Mouse (Mus musculus) heart, embryonic 11.5 days (tissue): ENCODE results near the gene Mrfap1. TPM values are rescaled to one million over a fixed set of nuclear protein-coding genes. Genes with fewer than 3 reads are reported as not detected.
A peak's percentile ranks its signal among the peaks of the same experiment; 100 is the strongest.

Experiments used
- ATAC-seq: fragments of 200-750 bp; cut with Nextera tagmentation; replicated peaks from 2 replicates; pipeline ENCODE4 v1.8.0; 2017; ENCODE audit warnings: moderate library complexity; ENCODE audit not compliant: insufficient number of reproducible peaks, low FRiP score, low TSS enrichment
- H3K27ac ChIP-seq: fragments of 300-500 bp; sonication (generic); 2 replicates; pipeline ENCODE4 v1.5.1; 2014; ENCODE audit warnings: mild to moderate bottlenecking, low read depth, low read length
- H3K27me3 ChIP-seq: fragments of 300-500 bp; sonication (generic); 2 replicates; pipeline ENCODE4 v1.6.1; 2014; ENCODE audit warnings: mild to moderate bottlenecking, low read length, mixed read lengths; ENCODE audit not compliant: control insufficient read depth, insufficient read depth
- H3K36me3 ChIP-seq: fragments of 300-500 bp; sonication (generic); 2 replicates; pipeline ENCODE4 v1.6.1; 2014; ENCODE audit warnings: mild to moderate bottlenecking, low read length, moderate library complexity, mixed read lengths; ENCODE audit not compliant: control insufficient read depth, insufficient read depth
- H3K4me1 ChIP-seq: fragments of 300-500 bp; sonication (generic); 2 replicates; pipeline ENCODE4 v1.6.1; 2014; ENCODE audit warnings: low read length; ENCODE audit not compliant: control insufficient read depth, insufficient read depth
- H3K4me2 ChIP-seq: fragments of 300-500 bp; sonication (generic); 2 replicates; pipeline ENCODE4 v1.6.1; 2014; ENCODE audit warnings: mild to moderate bottlenecking, moderate library complexity
- H3K4me3 ChIP-seq: fragments of 300-500 bp; sonication (generic); 2 replicates; pipeline ENCODE4 v1.5.1; 2014; ENCODE audit warnings: low read depth, low read length
- H3K9ac ChIP-seq: fragments of 300-500 bp; sonication (generic); 2 replicates; pipeline ENCODE4 v1.6.1; 2014; ENCODE audit warnings: mild to moderate bottlenecking, low read depth, low read length, moderate library complexity
- H3K9me3 ChIP-seq: fragments of 300-500 bp; sonication (generic); replicated peaks from 2 replicates; pipeline ENCODE4 v1.6.1; 2016; ENCODE audit warnings: low read length; ENCODE audit not compliant: control insufficient read depth
- WGBS: fragments of 180-500 bp; shearing (Covaris S2); extraction: QIAGEN DNeasy Blood & Tissue Kit; methylation state at CpG from one replicate; pipeline ENCODE4 v1.1.7; 2014; ENCODE audit not compliant: insufficient replicate concordance; 5-methylcytosine and 5-hydroxymethylcytosine counted together
- polyA plus RNA-seq: library from polyadenylated mRNA; unstranded; fragments of >200 nt; fragmentation: Nextera tagmentation; extraction: Ambion mirVana; gene quantifications from 2 replicates; pipeline ENCODE4 v1.2.1, GENCODE M21; 2014

Mrfap1 gene
- polyA plus RNA-seq, 1 experiment from 2014 or later, result 420 TPM

GRCm38 (mm10) chr5:36829913-36830879, 33.6 kb upstream of the Mrfap1 start, which contains the start of gene Man2b2:
Gene Man2b2 (minus strand): TSS chr5:36830653.
- Histone ChIP-seq H3K36me3 (no peaks in the 10 kb centered on the region), H3K4me2 (peak within 1 kb of the TSS; percentile 90), H3K9me3 (no peaks in the 10 kb centered on the region), H3K4me3 (peak within 1 kb of the TSS; percentile 62), H3K27ac (0 out of 2 replicates have a peak within 1 kb of the TSS, but pooled peaks have one; percentile 11), H3K4me1 (0 out of 2 replicates have a peak, but pooled peaks cover 5% of the 10 kb centered on the region), H3K9ac (peak within 1 kb of the TSS; percentile 74), H3K27me3 (peaks cover 2% of the 10 kb centered on the region; the same call in 1 of the 2 replicates)
- peak; percentile 80 for ATAC-seq
- WGBS, result 2% methylated on average over 46 of the region's 46 CpGs

GRCm38 (mm10) chr5:36829098-36829497, 32.5 kb upstream of the Mrfap1 start:
- Histone ChIP-seq H3K36me3 (no peaks in the 10 kb centered on the region), H3K4me1 (0 out of 2 replicates have a peak, but pooled peaks cover 5% of the 10 kb centered on the region), H3K27ac (no peak overlapping the region), H3K27me3 (peaks cover 2% of the 10 kb centered on the region; the same call in 1 of the 2 replicates), H3K4me3 (no peak overlapping the region), H3K4me2 (no peak overlapping the region), H3K9ac (no peak overlapping the region), H3K9me3 (no peaks in the 10 kb centered on the region)
- ATAC-seq, result no peak
- 77% methylated on average over 4 of the region's 4 CpGs for WGBS

GRCm38 (mm10) chr5:36822907-36823306, 26.3 kb upstream of the Mrfap1 start:
- Histone ChIP-seq H3K36me3 (peaks cover 5% of the 10 kb centered on the region; the same call in 1 of the 2 replicates), H3K4me1 (no peaks in the 10 kb centered on the region), H3K27me3 (no peaks in the 10 kb centered on the region), H3K9me3 (no peaks in the 10 kb centered on the region), H3K4me3 (no peak overlapping the region), H3K4me2 (no peak overlapping the region), H3K27ac (no peak overlapping the region), H3K9ac (no peak overlapping the region)
- ATAC-seq, result no peak
- WGBS, result 85% methylated on average over 4 of the region's 4 CpGs

- ATAC-seq, result no peak
- Histone ChIP-seq H3K4me1 (no peaks in the 10 kb centered on the region), H3K9me3 (no peaks in the 10 kb centered on the region), H3K9ac (no peak overlapping the region), H3K4me3 (no peak overlapping the region), H3K27me3 (no peaks in the 10 kb centered on the region), H3K36me3 (peaks cover 5% of the 10 kb centered on the region; the same call in 1 of the 2 replicates), H3K4me2 (no peak overlapping the region), H3K27ac (no peak overlapping the region)
- WGBS, result 47% methylated on average over 6 of the region's 6 CpGs
Observed at GRCm38 (mm10) chr5:36820142-36820541, 23.6 kb upstream of the Mrfap1 start.

- no peaks in the 10 kb centered on the region for H3K4me1 ChIP-seq
- H3K9ac ChIP-seq, result no peak overlapping the region
- no peaks in the 10 kb centered on the region for H3K9me3 ChIP-seq
- no peak for ATAC-seq
- no peak overlapping the region for H3K4me2 ChIP-seq
- H3K27me3 ChIP-seq, result no peaks in the 10 kb centered on the region
- 85% methylated on average over 5 of the region's 5 CpGs for WGBS
- H3K27ac ChIP-seq, result no peak overlapping the region
- H3K4me3 ChIP-seq, result no peak overlapping the region
- peaks cover 5% of the 10 kb centered on the region; the same call in 1 of the 2 replicates for H3K36me3 ChIP-seq
Observed at GRCm38 (mm10) chr5:36819742-36820141, 23.2 kb upstream of the Mrfap1 start.

- Histone ChIP-seq H3K27me3 (no peaks in the 10 kb centered on the region), H3K4me3 (no peak overlapping the region), H3K27ac (no peak overlapping the region), H3K9me3 (no peaks in the 10 kb centered on the region), H3K4me2 (no peak overlapping the region), H3K9ac (no peak overlapping the region), H3K4me1 (no peaks in the 10 kb centered on the region), H3K36me3 (0 out of 2 replicates have a peak, but pooled peaks cover 2% of the 10 kb centered on the region)
- WGBS, result 59% methylated on average over 3 of the region's 3 CpGs
- no peak for ATAC-seq
Observed at GRCm38 (mm10) chr5:36817738-36818137, 21.2 kb upstream of the Mrfap1 start.

GRCm38 (mm10) chr5:36814554-36814953, 18.0 kb upstream of the Mrfap1 start:
- Histone ChIP-seq H3K36me3 (0 out of 2 replicates have a peak, but pooled peaks cover 2% of the 10 kb centered on the region), H3K9me3 (no peaks in the 10 kb centered on the region), H3K4me2 (no peak overlapping the region), H3K27ac (no peak overlapping the region), H3K27me3 (no peaks in the 10 kb centered on the region), H3K4me1 (no peaks in the 10 kb centered on the region), H3K4me3 (no peak overlapping the region), H3K9ac (no peak overlapping the region)
- ATAC-seq, result no peak
- 69% methylated on average over 6 of the region's 6 CpGs for WGBS

- Histone ChIP-seq H3K4me1 (peaks cover 3% of the 10 kb centered on the region; the same call in 1 of the 2 replicates), H3K36me3 (no peaks in the 10 kb centered on the region), H3K27ac (no peak overlapping the region), H3K9me3 (no peaks in the 10 kb centered on the region), H3K27me3 (no peaks in the 10 kb centered on the region), H3K9ac (no peak overlapping the region), H3K4me3 (no peak overlapping the region), H3K4me2 (no peak overlapping the region)
- WGBS, result 30% methylated on average over 3 of the region's 3 CpGs
- no peak for ATAC-seq
Observed at GRCm38 (mm10) chr5:36811413-36811812, 14.8 kb upstream of the Mrfap1 start.
